Mouse (Mus musculus): ENCODE data around the gene Olfr1496.
"Not testable (repeated sequence)": the region's sequence is repeated elsewhere in the genome, so short reads cannot be mapped to it uniquely, and the experiment has no call there.

The Olfr1496 gene

DNA sequence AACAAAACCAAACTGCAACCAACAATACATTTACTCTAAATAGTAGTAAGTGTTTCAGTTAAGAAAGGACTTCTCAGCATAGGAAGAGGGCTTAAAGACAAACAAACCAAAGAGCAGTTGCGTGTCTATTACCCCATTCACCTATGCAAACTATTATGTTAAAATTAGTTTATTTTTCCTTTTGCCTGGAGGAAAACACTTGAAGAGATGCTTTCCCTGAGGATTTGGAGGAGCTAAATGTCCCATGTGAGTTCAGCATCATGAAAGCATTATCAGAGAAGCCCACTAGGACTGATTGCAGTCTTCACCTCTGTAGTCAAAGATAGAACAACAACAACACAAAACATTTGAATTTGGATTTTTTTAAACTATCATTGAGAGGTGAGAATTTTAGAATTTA, at the start of gene Olfr1496:
Gene Olfr1496 (plus strand): TSS at position 301 of the 400 bp plus-strand sequence.
- no peak for DNase-seq (ENCODE audit: low read depth)

DNA sequence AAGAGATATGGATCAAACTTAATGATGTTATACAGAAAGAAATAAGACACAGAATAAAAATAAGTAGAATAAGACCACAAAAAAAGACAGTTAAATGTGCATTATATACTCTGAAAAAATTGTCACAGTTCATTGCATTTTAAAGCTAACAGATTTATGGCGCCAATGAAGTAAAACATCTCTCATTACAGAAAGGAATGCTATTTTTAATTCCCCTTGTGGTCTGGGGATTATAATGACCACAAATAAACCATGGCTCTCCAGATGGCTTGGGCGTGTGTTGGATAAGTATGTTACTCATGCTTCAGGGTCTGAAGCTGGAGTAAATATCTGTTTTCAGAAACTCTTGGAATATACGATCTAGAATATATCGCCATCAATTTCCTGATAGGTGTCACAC, 38.2 kb upstream of the Olfr1496 start, which contains the start of gene Olfr1494:
Gene Olfr1494 (plus strand): TSS at position 301 of the 400 bp plus-strand sequence.
- DNase-seq (ENCODE audit: low read depth), result no peak

DNA sequence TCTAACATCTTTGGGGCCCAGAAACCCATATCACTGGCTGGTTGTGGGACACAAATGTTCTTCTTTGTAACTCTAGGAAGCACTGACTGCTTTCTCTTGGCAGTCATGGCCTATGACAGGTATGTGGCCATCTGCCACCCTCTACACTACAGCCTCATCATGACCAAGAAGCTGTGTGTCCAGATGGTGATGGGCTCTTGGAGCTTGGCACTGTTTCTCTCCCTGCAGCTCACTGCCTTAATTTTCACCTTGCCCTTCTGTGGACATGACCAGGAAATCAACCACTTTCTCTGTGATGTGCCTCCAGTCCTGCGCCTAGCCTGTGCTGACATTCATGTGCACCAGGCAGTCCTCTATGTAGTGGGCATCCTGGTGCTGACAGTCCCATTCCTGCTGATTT, 28.3 kb upstream of the Olfr1496 start:
- no peak for DNase-seq (ENCODE audit: low read depth)

DNA sequence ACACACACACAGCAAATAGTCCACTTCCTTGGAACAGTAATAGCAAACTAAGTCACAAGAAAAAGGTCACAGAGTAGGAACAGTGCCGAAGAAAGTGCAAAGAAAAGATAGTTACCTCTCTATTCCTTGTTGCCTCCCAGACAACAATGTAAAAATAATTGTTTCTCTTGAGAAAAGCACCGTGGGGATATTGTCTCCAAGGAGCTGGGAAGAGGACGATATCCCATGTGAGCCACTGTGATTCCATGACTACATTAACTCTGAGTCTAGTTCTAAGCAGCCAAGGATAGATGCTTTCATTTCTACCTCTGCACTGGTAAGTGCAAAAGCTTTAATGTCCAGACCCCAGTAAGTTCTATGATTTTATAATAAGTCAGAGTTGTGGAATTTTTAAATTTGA, 13.4 kb upstream of the Olfr1496 start, which contains the start of gene Olfr1495:
Gene Olfr1495 (plus strand): TSS at position 301 of the 400 bp plus-strand sequence.
- no peak for DNase-seq (ENCODE audit: low read depth)

DNA sequence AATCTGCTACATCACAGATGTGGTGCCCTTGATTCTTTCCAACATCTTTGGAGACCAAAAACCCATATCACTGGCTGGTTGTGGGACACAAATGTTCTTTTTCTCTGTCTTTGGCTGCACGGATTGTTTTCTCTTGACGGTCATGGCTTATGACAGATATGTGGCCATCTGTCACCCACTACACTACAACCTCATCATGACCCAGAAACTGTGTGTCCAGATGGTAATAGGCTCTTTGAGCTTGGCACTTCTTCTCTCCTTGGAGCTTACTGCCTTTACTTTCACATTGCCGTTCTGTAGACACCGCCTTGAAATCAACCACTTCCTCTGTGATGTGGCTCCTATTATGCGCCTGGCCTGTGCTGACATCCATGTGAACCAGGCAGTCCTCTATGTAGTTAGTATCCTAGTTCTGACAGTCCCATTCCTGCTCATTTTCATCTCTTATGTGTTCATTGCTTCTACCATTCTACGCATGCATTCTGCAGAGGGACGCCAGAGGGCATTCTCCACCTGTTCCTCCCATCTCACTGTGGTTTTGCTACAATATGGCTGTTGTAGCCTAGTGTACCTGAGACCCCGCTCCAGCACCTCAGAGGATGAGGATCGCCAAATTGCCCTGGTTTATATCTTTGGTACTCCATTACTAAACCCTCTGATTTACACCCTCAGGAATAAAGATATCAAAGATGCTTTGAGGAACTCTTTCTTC, 9.0 kb upstream of the Olfr1496 start:
- no peak for DNase-seq (ENCODE audit: low read depth)

DNA sequence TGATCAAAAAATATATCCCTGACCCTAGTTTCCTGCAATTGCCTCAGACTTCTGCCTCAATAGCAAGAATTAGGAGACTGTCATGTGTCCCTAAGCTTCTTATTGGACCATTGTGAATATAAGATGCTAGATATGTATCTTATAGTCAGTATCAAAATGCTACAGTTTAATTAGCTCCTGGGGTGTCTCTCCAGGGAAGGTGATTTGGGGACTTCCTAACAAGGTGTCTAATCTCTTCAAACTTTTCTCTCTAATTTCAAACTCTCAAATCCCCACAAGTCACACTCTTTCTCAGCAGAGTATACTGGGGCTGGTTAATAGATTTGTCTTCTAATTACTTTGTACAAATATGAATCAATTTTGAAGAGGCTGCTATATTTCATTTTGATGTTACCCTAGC, 20.4 kb downstream of the Olfr1496 start, which contains the start of gene Olfr1497:
Gene Olfr1497 (minus strand): TSS at position 101 of the 400 bp plus-strand sequence.
- no peak for DNase-seq (ENCODE audit: low read depth)

DNA sequence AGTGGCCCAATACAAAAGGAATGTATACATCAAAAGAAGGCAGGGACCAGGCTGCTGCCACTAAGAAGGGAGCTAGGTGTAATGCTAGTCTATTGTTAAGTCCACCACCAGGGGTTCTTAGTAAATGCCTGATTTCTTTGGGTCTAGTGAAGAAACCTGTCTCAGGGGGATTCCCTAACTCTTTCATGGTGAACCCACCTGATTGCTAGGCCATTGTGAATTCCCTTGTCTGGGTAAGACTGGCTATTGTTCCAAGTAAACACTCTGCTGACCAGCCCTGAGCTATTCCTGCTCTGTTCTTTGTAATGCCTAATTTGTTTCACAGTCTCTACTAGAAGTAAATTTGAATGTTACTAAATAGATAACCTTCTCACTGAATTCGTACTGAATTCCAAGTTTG, 27.8 kb downstream of the Olfr1496 start:
- DNase-seq (ENCODE audit: low read depth), result not testable (repeated sequence)

DNA sequence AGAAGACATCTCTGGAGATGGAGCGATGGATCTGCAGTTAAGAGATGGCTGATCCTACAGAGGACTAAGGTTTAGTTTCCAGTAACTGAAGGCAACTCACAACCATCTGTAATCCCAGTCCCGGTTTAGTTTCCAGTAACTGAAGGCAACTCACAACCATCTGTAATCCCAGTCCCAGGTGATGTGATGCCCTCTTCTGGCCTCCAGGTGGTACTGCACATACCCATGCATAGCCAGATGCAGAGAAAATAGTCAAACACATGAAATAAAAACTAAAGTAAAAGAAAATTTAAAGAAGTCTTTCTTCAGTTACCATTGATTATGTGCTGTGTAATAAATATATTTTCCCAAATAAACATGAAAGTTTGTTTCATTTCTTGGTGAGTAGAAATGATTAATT, 35.1 kb downstream of the Olfr1496 start:
- no peak for DNase-seq (ENCODE audit: low read depth)

DNA sequence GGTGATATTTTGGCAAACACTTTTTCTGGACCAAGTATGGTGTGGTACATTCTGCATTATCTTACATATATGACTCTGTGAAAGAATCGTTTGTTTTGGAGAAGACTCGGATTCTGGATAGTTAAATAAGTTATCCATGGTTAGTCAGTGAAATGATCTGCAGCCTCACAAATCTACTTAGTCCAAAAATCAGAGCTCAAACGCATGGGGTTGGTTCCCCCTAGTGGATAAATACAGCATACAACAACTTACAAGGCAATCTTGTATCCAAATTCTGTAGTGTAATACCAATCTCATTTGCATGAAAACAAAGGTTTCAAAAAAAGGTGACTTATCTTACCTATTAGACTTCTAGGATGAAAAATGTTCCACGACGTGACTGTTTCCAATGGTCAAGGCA, 41.1 kb downstream of the Olfr1496 start:
- DNase-seq (ENCODE audit: low read depth), result peak; percentile 4

DNA sequence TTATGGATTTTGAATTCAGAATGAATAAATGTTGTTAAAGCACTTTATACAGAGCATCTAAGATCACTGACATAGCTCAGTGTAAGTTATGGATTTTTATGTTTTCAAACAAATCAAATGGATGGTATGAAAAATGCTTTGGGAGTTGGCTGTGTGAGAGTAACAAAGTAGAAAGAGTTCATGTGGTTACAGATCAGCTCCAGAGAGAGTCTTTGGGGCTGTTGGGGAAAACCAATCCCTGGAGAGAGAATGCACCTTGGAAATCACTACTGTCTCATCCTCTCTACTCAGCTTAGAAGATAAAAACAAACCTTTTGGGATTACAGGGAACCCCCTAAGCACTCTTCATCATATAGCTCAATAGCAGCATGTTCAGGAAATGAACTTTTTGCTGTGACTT, 41.7 kb downstream of the Olfr1496 start, which contains the start of gene Olfr1499:
Gene Olfr1499 (minus strand): TSS at position 101 of the 400 bp plus-strand sequence.
- no peak for DNase-seq (ENCODE audit: low read depth)

DNA sequence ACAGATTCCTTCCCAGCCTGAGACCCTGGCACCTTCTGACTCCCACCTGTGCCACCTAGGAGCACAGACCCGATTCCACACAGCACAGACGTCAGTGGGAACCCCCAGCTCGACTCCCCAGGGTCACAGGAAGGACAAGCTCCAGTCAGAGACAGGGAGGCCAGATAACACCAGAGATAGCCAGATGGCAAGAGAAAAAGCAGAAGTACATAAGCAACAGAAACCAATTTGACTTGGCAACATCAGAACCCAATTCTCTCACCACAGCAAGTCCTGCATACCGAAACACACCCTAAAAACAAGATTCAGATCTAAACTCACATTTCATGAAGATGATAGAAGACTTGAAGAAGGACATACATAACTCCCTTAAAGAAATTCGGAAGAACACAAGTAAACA, 43.2 kb downstream of the Olfr1496 start:
- no peak for DNase-seq (ENCODE audit: low read depth)

DNA sequence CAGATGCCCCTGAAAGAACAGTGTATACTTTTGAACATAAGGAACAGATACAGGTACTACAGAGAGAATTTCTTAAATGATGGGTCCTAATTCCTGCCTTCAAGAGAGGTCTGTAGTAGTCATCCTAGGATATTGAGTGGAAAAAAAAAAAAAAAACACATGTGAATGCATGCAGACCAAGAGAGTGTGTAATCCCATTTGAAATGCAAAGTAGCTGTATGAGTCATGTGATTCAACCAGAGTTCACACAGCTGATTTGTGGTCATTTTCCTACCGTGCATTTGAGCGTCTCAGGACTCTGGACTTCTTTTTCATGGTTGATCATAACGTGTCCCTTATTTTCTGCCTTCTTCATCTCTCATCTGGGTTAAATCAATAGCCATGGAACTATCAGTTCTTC, 50.8 kb downstream of the Olfr1496 start:
- no peak for DNase-seq (ENCODE audit: low read depth)

DNA sequence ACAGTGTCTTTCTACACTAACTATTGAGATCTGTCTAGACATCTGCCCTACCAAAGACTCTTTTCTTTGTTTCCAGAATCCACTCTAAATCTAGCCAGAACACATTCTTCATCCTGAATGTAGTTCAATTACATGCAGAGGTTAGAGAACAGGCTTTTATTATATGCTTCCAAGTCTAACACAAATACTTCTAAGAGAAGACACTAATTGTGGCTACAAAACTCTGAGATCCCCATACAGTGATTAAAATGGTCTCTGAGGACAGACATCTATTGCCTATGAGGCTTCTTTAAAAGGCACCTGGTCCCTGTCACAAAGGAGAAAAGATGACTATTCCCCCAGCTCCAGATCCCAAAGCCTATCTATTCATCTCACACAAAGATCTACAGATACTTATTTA, 52.7 kb downstream of the Olfr1496 start, which contains the start of gene Olfr1500:
Gene Olfr1500 (minus strand): TSS at position 101 of the 400 bp plus-strand sequence.
- no peak for DNase-seq (ENCODE audit: low read depth)
